Mouse (Mus musculus): ENCODE results near the gene Doc2a.

- no peak for TF ChIP-seq CTCF (IDR thresholded peaks at IDR 0.05; ENCODE audit: insufficient read depth, low read depth, low read length)
- no peak for TF ChIP-seq POLR2A (IDR thresholded peaks at IDR 0.05; ENCODE audit: insufficient read depth, low read depth, low read length)
Measured at GRCm38 (mm10) chr7:126825403-126825802, 21.8 kb upstream of the Doc2a start.
